Mouse (Mus musculus): ENCODE data around the gene Ssr4.
A peak's percentile ranks its signal among the peaks of the same experiment; 100 is the strongest.
"Not testable (repeated sequence)": the region's sequence is repeated elsewhere in the genome, so short reads cannot be mapped to it uniquely, and the experiment has no call there.

Gene Ssr4

GRCm38 (mm10) chrX:73786364-73787224 lies at the start of gene Ssr4, which contains the start of gene Idh3g:
Gene Ssr4 (plus strand): TSS chrX:73787028.
Gene Idh3g (minus strand): TSS chrX:73786897.
- DNase-seq (ENCODE audit: low read depth, low spot score), result peak; percentile 99

GRCm38 (mm10) chrX:73738155-73738554 lies 48.7 kb upstream of the Ssr4 start:
- no peak for DNase-seq (ENCODE audit: low read depth, low spot score)

GRCm38 (mm10) chrX:73739151-73739550 lies 47.7 kb upstream of the Ssr4 start:
- DNase-seq (ENCODE audit: low read depth, low spot score), result no peak

- not testable (repeated sequence) for DNase-seq (ENCODE audit: low read depth, low spot score)
These were observed 47.0 kb upstream of the Ssr4 start for GRCm38 (mm10) chrX:73739841-73740240.

- DNase-seq (ENCODE audit: low read depth, low spot score), result no peak
These were observed 41.9 kb upstream of the Ssr4 start for GRCm38 (mm10) chrX:73744774-73745481.

GRCm38 (mm10) chrX:73748977-73749376 lies 37.9 kb upstream of the Ssr4 start:
- DNase-seq (ENCODE audit: low read depth, low spot score), result no peak

- peak; percentile 85 for DNase-seq (ENCODE audit: low read depth, low spot score)
These were observed 30.3 kb upstream of the Ssr4 start, which contains the start of gene Plxnb3 for GRCm38 (mm10) chrX:73756334-73757140. Gene Plxnb3 (plus strand): TSS chrX:73757090.

GRCm38 (mm10) chrX:73758611-73759290 lies 28.1 kb upstream of the Ssr4 start:
- peak; percentile 84 for DNase-seq (ENCODE audit: low read depth, low spot score)

GRCm38 (mm10) chrX:73765311-73765710 lies 21.5 kb upstream of the Ssr4 start:
- DNase-seq (ENCODE audit: low read depth, low spot score), result peak; percentile 58

- DNase-seq (ENCODE audit: low read depth, low spot score), result no peak
These were observed 19.6 kb upstream of the Ssr4 start for GRCm38 (mm10) chrX:73767267-73767666.

- peak; percentile 73 for DNase-seq (ENCODE audit: low read depth, low spot score)
These were observed 12.6 kb upstream of the Ssr4 start, which contains the start of gene Srpk3 for GRCm38 (mm10) chrX:73774168-73774760. Gene Srpk3 (plus strand): TSS chrX:73774405.

- DNase-seq (ENCODE audit: low read depth, low spot score), result no peak
These were observed 11.9 kb upstream of the Ssr4 start for GRCm38 (mm10) chrX:73774802-73775483.

- no peak for DNase-seq (ENCODE audit: low read depth, low spot score)
These were observed 4.6 kb upstream of the Ssr4 start for GRCm38 (mm10) chrX:73782227-73782626.

GRCm38 (mm10) chrX:73785666-73786065 lies 1.2 kb upstream of the Ssr4 start:
- no peak for DNase-seq (ENCODE audit: low read depth, low spot score)

- no peak for DNase-seq (ENCODE audit: low read depth, low spot score)
These were observed 364 bp downstream of the Ssr4 start for GRCm38 (mm10) chrX:73787225-73787558.

GRCm38 (mm10) chrX:73788501-73788900 lies 1.7 kb downstream of the Ssr4 start:
- DNase-seq (ENCODE audit: low read depth, low spot score), result no peak

- no peak for DNase-seq (ENCODE audit: low read depth, low spot score)
These were observed 6.2 kb downstream of the Ssr4 start for GRCm38 (mm10) chrX:73793039-73793438.

GRCm38 (mm10) chrX:73793505-73793904 lies 6.7 kb downstream of the Ssr4 start:
- DNase-seq (ENCODE audit: low read depth, low spot score), result no peak

GRCm38 (mm10) chrX:73797511-73797910 lies 10.7 kb downstream of the Ssr4 start:
- DNase-seq (ENCODE audit: low read depth, low spot score), result no peak

GRCm38 (mm10) chrX:73798502-73798901 lies 11.7 kb downstream of the Ssr4 start:
- DNase-seq (ENCODE audit: low read depth, low spot score), result peak; percentile 88
